Mouse (Mus musculus): ENCODE results near the gene Yap1.
A peak's percentile ranks its signal among the peaks of the same experiment; 100 is the strongest.

Gene Yap1

DNA sequence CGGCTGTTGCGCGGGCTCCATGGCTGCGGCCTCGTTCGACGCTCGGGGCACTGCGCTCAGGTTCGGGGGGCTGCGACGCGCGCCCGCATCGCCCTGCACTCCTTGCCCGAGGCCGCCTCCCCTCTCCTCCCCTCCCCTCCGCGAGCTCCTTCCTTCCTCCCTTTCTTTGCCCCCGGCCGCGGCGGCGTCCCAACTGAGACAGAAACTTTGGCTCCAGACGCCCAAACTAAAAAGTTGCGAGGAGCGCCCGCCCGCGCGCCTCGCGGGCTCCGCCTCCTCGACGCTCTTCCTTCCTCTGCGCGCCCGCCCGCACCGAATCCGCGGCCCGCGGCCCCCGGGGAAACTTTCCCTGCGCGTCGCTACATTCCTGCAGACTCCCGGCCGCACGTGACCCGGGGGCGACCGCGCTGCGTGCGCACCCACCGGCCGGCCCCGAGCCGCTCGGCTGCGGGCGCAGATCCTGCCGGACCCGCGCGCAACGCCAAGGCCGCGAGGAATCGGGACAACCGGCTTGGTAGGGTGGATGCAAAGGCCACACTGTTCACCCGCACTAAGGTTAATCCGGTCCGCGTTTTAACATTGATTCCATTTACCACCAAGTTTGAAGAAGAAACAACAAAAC lies at the start of gene Yap1:
TSS of gene Yap1 (minus strand) at position 227 of the 622 bp plus-strand sequence.
- DNase-seq (ENCODE audit: extremely low spot score, low spot score), result peak; percentile 90

DNA sequence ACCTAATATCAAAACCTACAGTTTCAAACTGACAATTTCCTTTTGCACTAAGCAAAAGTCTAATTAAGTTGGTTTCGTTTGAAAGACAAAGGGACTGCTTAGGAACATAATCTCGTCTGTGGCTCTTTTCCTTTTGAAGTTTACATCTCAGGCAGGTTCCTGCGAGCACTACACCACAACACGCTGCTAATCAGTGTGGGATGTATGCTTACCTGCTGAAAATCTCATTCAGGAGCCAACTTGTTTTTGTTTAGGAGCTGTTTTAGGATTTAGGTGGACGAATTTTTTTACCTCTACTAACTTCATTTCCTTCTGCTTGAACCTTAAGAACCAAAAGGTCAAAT lies 38.6 kb upstream of the Yap1 start:
- no peak for DNase-seq (ENCODE audit: extremely low spot score, low spot score)

DNA sequence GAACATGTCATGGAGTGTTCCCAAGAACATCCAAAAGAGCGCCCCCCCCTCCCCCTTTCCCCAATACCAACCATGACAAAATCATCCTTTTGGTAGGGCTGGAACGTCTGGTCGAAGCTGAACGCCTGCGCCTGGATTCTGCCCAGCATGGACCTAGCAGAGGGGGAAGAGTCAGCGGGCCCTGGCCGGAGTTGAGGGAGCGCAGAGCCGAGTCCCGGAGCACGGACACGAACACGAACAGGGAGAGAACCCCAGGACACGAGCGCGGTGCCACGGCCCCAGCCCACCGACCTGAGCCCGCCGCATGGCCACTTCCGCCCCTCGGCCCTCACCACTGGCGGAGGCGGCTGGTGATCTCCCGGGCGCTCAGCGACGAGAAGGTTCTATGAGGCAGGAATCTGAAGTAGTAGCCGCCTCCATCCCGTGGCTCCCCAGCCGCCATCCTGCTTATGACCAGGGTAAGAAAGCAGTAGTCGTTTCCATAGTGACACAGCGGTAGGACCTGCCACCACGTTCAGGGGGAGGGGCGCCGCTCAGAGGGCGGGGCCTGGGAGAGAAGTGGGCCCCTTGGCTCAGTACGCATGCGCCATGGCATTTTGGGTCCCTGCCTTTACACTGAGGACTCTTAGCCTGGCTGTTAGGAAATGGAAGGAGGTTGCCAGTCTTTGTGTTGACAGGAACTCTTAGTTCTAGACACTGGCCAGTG lies 38.1 kb upstream of the Yap1 start, which contains the start of gene Cfap300:
TSS of gene Cfap300 (minus strand) at position 486 of the 706 bp plus-strand sequence.
- DNase-seq (ENCODE audit: extremely low spot score, low spot score), result peak; percentile 93

DNA sequence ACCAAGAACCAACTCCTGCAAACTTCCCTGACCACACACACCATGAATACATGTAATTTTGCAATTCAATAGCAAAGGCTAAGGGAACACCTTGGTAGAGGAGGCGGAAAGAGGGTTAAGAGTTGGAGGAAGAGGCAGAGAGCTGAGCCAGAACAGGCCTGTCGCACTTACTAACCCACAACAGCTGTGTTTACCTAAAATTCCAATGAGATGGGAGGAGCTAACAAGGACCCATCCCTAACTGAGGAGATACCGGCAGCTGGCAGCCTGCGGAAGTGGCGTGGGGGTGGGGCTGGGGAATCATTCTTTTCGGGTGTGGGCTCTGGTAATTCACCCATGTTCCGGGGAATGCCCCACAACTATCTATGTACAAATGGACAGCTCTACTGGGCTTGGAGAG lies 31.1 kb upstream of the Yap1 start:
- DNase-seq (ENCODE audit: extremely low spot score, low spot score), result no peak

DNA sequence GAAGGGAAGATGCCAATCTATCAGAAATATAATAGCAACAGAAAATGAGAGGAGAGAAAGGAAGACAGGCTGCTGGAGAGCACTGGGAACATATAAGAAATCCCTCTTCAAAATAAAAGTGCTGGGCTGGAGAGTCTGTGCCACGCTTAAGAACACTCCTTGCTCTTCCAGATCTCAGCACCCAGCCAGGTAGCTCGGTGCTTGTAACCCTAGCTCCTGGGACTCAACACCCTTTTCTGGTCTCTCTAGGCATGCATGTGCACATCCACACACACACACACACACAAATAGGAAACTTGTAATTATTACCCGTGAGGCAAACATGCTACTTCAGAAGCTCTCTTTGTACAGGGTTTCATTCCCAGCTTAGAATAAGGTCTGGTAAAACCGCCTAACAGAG lies 30.7 kb upstream of the Yap1 start:
- DNase-seq (ENCODE audit: extremely low spot score, low spot score), result no peak

DNA sequence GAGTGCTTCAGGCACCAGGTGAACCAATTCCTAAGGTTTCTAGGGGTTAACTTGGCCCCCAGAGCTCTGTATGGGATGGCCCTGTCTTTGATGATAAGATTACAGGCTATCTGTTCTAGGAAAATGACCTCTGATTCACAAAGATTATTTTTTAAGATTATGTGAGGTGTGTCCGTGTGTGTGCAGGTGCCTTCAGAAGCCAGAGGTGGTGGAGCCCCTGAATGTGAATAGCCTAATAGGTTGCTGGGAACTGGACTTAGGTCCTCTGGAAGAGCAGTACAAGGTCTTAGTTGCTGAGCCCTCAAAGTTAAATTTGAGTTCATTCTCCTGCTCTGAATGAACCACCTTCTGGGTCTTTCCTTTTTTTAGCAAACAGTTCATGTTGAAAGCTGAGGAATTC lies 29.7 kb upstream of the Yap1 start:
- DNase-seq (ENCODE audit: extremely low spot score, low spot score), result no peak

DNA sequence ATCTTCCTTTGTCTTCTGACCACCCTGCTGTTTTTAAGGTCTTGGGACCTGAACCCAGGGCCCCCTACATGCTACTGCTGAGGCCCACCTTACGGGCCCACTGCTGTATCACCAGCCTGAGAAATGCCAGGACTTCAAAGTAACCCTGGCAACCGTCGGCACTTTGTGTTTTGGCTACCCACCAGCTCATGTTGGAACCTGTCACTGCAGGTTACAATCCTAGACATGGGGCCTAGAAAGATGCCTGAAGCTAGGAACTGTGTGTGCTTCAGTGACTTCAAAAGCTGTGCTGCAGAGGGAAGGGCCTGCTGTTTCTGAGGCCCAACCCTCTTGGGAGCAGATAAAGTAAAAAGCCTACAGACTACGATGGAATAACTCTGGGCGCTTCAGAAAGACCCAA lies 28.5 kb upstream of the Yap1 start:
- DNase-seq (ENCODE audit: extremely low spot score, low spot score), result no peak

DNA sequence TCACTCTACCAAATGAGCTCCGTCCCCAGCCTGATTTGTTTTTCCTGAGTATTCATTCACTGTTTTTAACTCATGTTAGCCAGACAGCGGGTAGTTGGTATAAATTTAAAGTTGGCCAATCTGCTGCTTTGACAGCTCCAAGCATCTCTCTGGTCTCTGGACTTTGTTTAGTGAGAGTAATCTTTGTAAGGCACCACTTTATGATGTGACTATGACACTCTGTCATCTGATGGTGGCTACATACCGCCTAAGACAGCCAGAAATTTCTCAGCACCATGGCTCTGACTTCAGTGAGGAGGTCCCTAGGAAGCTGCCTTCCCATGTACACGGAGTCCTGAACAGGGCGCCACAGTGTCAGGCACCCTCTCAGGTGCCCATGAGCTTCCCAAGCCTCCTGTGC lies 14.2 kb upstream of the Yap1 start:
- no peak for DNase-seq (ENCODE audit: extremely low spot score, low spot score)

DNA sequence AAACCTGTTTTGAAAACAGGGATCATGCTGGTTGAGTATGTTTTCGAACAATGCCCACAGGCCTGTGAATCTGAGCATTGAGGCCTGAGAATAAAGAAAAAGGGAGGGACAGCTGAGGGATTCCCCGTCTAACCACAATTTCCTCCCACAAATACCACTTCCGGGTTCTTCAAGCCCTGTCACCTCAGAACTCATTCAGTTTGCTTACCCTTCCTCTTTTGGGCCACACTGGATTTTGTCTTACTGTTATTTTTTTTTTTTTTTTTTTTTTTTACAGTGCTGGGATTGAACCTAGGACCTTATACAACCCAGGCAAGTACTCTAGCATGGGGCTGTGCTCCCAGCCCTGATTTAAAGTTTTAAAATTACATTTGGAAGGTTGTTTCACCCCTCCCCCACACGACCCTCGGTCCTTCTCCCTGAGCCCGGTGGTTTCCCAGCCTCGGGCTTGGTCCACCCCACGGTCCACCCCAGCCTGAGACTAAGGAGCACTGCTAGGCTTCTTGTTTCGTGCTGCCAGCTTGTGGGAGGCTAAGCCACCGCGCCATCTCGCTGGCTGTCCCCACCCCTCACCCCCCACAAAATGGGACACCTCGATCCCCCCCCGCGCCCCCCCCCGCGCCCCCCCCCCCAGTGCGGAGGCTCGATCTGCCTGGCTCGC lies 13.0 kb upstream of the Yap1 start:
- DNase-seq (ENCODE audit: extremely low spot score, low spot score), result no peak

DNA sequence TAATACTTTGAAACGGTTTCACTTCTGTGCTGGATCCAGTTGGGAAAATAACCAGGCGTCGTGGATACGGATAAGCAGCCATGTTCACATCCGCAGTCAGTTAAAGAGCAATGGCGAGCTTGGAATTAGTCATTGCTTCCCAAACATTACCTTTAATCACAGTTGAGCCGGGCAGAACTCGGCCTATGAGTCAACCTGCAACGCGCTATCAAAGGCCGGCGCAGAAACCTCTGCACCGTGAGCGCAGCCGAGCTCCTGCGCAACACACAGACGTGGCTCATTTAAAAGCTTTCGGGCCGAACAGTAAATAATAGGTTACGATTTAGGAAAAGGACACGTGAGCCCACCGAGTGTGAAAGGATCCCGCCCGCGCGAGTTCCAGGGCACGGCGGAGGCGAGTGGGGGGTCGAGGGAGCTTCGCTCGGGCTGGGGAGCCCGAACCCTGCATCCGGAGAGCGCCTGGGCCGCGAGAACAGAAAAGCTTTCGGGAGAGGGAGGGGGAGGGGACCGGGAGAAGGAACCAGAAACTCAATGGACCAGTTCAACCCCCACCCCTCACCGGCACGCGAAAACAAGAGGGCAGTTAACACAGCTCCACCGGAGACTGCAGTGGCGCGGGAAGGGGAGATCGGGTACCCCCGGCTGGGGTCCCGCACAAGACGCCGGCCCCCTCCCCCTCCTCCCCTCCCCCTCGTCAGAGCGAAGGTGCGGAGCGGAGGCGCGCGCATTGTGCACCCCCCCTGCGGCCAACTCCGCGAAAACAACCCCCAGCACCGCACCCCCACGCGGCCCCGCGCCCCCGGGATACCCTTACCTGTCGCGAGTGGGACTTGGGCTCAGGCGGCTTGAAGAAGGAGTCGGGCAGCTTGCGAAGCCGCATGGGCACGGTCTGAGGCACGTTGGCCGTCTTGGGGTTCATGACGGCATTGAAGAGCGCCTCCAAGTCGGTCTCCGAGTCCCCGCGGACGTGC lies 810 bp downstream of the Yap1 start:
- DNase-seq (ENCODE audit: extremely low spot score, low spot score), result peak; percentile 81

DNA sequence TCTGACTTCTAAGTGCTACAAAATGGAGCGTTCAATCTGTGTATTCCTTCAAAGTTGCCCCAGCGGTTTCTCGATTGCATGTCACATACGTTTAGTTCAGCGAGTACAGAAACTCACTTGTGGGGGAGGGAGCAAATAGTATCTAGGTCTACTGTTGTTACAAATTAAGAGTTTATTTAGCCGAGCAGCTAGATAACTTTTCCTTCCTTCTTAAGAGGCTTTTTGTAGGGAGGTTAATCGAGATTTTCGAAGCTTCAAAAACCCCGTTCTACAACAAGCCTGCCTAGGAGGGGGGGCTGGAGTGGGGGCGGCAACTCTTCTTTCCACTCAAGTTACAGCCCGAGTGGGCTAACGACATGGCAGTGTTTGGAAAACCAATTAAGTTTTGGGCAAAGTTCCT lies 1.6 kb downstream of the Yap1 start:
- no peak for DNase-seq (ENCODE audit: extremely low spot score, low spot score)

DNA sequence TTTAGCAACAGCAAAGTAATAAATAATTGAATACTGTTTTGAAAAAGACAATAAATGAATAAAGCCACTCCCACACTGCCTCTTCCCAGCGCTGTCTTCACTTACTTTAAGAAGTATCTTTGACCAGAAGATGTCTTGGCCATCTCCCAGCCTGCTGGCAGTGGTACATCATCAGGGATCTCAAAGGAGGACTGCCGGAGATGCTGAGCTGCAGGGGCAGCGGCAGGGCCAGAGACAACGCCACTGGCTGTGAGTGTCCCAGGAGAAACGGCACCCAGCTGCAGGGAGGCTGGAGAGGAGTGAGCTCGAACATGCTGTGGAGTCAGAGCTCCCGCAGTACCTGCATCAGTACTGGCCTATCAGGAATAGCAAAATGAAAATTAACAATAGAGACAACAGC lies 3.0 kb downstream of the Yap1 start:
- no peak for DNase-seq (ENCODE audit: extremely low spot score, low spot score)

DNA sequence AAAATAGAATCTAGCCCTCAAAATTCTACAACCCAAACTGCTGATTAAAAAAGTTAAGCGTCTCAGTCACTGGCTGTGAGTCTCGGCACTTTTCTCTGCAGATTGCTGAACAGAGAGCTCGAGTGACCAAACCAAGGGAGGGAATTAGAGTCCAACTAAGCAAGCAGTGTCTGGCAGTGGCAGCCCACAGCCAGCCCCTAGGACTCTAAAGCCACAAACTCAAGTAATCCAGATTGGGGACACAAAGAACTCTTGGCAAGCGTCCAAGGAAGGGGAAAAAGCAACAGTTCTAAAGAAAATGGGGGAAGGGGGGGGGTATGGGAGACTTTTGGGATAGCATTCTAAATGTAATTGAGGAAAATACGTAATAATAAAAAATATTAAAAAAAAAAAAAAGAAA lies 10.1 kb downstream of the Yap1 start:
- DNase-seq (ENCODE audit: extremely low spot score, low spot score), result no peak

DNA sequence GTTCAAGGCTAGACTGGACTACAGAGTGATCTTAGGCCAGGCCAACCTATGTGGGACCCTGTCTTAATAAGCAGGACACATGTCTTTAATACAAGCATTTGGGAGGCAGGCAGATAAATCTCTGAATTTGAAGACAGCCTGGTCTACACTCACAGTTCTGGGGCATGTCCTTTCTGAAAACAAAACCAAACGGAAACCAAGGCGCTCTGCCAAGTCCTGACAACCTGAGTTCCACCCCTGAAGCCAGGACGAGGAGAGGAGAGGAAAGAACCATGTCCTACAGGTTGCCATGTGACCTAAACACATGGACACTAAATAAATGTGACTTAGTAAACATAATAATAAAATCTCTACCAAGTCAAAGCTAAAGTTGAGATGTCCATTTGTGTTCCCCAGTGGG lies 11.7 kb downstream of the Yap1 start:
- DNase-seq (ENCODE audit: extremely low spot score, low spot score), result no peak

DNA sequence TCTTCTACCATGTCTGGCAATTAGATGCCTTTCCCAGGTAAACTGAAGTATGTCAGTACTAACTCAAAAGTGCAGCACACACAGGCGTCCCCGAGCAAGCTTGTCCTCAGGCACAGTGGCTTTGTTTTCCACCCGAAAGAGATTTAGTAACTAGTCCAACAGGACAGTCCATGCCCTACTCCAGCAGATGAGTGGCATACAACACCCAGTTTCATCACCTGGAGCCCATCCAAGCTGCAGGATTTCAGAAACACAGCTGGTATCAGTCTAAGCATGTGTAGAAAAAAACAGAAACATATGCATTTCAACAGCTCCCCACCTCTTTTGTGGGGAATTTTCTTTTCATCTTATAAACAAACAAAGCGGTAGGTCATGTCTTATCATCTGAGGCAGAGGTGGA lies 13.5 kb downstream of the Yap1 start:
- no peak for DNase-seq (ENCODE audit: extremely low spot score, low spot score)

DNA sequence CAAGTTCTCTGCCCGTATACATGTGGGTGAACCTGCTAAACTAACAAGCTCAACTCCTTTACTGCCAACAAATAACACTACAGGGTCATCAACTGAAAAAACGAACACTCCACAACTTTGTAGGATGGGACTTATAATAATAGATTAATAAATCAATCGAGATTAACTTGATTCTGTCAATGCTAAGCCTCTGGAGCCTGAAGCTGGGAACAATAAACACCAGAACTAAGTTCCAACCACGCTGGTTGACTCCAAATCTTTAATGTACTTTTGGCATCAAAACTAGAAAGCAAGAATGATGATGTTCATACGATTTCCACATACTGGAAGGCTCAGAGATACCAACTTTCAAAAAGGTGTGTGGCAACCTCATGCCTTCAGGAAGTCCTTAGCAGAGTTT lies 17.3 kb downstream of the Yap1 start:
- DNase-seq (ENCODE audit: extremely low spot score, low spot score), result no peak

DNA sequence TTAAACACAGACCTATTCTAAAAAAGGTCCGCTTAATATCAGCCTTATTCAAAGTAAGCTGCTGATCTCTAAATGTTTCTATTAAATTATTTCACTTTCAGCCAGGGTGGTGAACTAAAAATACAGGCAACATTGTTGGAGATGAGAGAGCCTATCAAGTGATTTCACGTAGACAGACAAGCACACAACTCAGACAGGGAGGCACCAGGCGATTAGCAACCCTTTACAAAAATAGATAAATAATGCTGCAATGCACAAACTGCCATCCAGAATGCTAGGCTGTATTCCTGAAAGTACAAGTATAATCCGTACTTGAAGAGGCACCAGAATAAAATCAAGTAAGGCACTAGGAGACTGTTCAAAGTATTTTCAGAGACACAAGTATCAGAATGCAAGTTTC lies 20.1 kb downstream of the Yap1 start:
- DNase-seq (ENCODE audit: extremely low spot score, low spot score), result no peak

DNA sequence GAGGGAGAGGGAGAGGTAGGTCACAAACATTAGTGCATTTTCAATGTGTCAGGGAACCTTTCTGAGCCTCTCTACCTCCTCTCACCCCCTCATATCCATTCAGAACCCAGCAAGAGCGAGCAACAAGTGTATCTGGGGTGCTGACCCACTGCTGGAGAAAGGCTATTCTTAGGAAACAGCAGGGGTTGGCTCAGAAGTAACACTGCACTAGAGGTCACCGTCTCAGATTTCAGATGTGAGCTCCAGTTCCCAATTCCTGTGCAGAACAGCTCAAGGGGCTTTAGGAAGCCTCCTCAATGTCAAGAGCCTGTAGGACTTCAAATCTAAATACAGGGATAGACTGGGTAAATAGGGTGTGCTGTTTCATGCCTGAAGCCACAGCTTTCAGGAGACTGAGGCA lies 20.7 kb downstream of the Yap1 start:
- DNase-seq (ENCODE audit: extremely low spot score, low spot score), result no peak

DNA sequence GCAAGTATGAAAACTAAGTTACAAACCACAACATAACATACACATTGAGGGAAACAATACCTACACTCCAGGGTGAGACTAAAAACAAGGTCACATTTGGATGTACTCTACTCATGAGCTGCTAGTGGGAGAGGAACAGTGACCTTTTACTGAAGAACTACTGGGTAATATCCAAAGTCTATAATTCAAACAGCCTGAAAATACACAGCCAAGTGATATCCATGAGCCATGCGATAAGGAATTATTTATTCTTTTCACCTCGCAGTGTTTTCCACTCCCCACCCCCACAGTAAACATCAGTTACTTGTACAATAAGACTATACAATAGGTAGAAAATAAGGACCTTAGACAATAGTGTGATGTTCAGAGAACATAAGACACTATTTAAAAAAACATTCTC lies 24.2 kb downstream of the Yap1 start:
- DNase-seq (ENCODE audit: extremely low spot score, low spot score), result no peak

DNA sequence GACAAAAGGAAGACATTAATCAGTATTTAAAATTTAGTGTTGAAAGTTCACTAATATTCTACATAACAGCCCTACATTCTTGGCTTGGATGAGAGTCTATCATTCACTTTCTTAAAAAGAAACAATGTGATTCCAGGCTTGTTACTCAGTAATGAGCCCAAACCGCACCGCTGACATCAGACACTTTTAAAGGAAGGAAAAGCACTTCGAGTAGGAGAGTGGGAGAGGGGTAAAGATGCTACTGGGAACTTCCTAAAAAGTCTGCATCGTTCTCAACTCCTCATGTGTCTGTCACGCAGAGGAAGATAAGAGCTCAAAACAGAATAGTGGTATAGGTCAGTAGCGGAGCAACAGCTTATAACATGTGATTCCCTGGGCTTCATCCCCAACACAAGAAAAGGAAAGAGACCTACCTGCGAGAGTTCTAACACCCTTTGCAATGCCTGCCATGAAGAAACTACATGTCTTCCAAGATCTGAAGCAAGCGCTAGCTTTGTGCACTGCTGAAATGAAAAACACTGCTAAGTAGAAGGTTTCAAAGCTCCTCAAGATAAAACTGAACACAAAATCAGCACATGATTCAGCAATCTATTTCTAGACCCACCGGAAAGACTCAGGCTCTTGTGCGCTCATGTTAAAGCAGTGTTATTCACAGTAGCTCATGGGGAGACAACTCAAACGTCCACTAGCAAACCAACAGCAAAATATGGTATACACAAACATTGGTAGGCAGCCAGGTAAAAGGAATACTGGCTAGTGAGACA lies 25.1 kb downstream of the Yap1 start:
- DNase-seq (ENCODE audit: extremely low spot score, low spot score), result no peak

DNA sequence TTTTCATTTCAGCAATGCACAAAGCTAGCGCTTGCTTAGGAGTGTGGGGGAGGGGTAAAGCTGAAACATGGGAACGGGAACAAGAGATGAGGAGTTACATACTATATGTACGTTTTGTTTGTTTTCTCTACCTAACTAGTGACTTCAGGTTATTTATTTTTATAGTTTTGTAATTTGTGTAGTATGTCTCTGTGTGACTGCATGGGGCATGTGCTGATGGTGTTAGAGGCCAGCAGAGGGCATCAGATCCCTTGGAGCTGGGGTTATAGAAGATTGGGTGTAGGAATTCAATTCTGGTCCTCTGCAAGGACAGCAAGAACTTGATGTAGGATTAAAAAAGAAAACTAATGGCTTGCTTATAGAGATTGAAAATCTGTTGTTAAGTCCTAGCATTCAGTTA lies 25.9 kb downstream of the Yap1 start:
- no peak for DNase-seq (ENCODE audit: extremely low spot score, low spot score)

Data from neural tube, embryonic 10.5 days (tissue).